Mouse (Mus musculus) G1E (cell line): ENCODE measurements at regions not wholly inside any gene's neighbourhood (a gene's known extent, or its start where the extent isn't known, plus 50 kb on each side); places are given as distances from the start of the nearest gene placed in this dataset.

Experiments used
- CTCF ChIP-seq: IDR thresholded peaks from 2 replicates; pipeline ENCODE4 v1.5.1; 2012; ENCODE audit warnings: low read depth, low read length, inconsistent platforms, mixed read lengths
- GATA1 ChIP-seq: IDR thresholded peaks from 2 replicates; pipeline ENCODE4 v1.6.1; 2012; ENCODE audit warnings: borderline replicate concordance, low read length, inconsistent platforms, mixed read lengths
- TAL1 ChIP-seq: conservative IDR thresholded peaks from 2 replicates; pipeline ENCODE4 v1.6.1; 2012; ENCODE audit warnings: low read depth, low read length, inconsistent platforms, mixed read lengths

GRCm38 (mm10) chr9:93889256-93889655 lies 648.6 kb downstream of the 1190002N15Rik start:
- no peak for TF ChIP-seq CTCF
- TF ChIP-seq GATA1: no peak
- TF ChIP-seq TAL1: no peak
